Mouse (Mus musculus): ENCODE results near the gene Anks6. TPM values are rescaled to one million over a fixed set of nuclear protein-coding genes. Genes with fewer than 3 reads are reported as not detected.
A peak's percentile ranks its signal among the peaks of the same experiment; 100 is the strongest.

The Anks6 gene
- total RNA-seq, 2 experiments from 2014 or later: 16.8 to 19.2 TPM

DNA sequence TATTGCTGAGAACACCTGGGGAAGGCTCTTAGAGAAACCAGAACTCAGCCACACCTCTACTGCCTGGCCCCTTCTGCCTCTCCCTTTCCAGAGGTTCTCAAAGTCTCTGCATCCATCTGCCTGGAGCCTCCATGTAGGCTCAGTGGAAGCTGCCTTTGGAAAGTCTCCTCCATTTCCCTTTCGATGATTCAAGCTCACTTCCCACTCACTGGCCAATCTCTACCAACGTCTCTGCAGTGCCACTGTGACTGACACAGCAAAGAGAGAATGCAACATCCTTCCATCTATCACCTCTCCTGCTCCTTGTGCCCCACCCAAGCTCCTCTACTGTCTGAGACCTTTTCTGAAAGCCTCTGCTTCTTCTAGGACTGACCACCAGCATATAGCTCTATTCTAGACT, 59.3 kb downstream of the Anks6 start:
- no peak for DNase-seq (ENCODE audit: extremely low spot score in 1 of 2, low spot score in 2 of 2)
- intact Hi-C loops (cut with DNase I): no loop called here

DNA sequence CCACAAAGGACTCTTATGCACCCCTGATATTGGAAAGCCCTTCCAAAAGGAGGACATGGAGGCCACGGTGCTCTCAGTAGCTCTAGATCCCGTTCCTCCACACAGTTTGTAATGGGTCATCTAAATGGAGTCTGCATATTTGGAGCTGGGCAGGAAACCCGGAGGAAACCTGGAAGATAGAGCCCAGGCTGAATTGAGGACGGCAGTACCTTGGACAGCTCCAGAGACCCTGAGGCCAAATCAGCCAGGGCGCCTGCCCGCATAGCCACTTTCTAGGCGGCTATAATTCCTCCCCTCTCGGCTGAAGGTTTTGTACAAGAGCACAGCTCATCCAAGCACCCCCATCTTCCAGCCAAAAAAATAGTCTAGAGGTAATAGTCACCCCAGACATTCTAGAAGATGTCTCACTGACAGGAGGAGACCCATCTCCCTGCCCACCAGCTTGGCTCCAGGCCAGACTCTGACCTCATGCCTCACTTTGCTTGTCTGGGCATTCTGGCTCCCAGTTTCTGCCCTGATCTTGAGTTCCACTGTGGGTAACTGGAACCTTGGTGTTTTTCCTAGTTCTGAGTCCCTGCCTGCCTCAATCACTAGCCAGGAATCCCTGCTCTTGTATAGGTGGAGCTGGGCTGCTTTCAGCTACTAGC, 64.3 kb downstream of the Anks6 start:
- DNase-seq (ENCODE audit: extremely low spot score in 1 of 2, low spot score in 2 of 2): peak in 1 of 2 experiments; percentile 69
- intact Hi-C loops (cut with DNase I): no loop called here

DNA sequence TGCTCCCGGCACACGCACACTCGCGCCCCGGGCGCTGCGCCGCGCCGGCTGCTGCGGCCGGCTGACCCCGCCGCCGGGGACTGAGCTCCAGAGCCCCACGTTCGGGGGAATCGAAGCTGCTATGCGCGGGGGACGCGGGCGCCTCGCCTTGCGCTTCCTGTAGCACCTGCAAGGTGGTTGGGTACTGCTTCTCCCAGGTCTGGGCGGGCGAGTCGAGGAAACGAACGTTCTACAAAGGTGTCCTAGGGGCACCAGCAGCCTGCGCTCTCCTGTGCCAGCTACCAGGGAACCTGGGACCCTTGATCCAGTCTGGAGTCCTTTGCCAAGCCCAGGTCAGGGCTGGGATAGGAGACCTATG, 65.3 kb downstream of the Anks6 start:
- intact Hi-C loops (cut with DNase I): no loop called here
- DNase-seq (ENCODE audit: extremely low spot score in 1 of 2, low spot score in 2 of 2): no peak

DNA sequence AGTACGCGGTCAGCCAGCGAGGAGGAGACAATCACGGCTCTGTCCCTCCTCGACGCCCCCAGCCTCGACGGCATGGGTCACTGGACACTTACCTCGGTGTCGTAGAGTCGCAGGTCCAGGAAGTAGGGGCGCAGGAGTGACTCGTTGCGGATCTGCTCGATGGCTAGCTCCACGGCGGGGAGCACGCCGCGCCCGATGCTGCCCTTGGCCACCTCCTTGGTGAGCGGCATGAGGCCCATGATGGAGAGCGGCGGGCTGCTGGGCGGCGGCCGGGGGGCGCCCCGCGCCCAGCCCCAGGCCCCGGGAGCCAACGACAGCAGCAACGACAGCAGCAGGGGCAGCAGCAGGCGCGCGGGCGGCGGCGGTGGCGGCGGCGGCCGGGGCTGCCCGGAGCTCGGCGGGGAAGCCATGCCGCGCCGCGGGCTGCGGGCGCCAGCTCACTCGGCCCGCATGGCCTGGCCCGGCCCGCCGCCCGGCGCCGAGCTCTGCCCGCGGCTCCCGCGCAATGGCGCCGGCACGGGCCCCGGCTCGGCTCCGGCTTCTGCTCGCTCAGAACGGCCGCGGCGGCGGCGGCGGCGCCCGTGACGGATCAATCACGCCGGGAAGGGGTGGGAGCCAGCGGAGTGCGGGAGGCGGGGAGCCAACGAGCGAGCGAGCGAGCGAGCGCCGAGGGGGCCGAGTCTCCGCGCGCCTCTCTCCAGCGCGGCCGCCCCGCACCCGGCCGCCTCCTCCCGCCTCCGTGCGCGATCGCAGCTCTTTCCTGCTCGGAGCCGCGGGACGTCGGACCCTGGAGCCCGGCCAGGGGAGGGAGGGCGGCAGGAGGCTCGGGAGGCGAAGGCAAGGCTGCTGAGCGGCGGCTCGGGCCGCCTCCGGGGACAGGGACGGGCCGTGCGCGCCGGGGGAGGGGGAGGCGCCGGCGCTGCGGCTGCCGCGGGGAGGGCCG, 65.9 kb downstream of the Anks6 start, which contains the start of gene Gabbr2:
Gene Gabbr2, minus strand, starts transcription at position 858 of the 943 bp plus-strand sequence.
- intact Hi-C loops (cut with DNase I): no loop called here
- peak; percentile 61 to 83 for DNase-seq (ENCODE audit: extremely low spot score in 1 of 2, low spot score in 2 of 2)

DNA sequence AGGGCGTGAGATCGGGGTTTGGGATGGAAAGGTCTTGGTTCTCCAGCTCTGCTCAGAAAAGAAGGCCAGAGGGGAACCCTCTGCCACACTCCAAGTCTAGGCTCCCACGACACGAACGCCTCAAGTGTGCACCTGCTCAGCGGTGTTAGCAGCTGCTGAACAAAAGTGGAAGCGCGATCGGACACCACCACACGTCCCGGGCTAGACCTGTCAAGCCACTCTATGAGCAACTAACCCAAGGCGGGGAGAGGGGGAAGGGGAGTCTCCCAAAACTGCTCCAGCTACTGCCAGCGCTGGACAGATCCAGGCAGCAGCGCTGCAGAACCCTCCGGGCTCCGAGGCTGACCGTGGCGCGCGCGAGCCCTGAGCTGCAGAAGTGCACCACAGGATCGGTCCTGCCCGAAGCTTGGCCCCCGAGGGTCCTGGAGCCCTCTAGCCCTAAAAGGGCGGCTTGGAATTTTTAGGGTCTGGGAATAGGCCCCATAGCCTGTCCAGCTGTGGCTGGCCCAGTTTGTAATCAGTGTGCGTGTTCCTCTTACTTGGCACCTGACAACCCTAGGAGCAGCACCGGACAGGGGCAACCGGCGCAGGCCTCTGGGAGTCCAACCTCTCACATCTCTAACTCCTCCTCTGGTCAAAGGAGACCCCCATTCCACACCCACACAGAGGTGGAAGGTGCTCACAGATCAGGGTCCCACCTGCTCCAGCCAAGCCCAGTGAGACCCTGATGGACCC, 66.8 kb downstream of the Anks6 start:
- intact Hi-C loops (cut with DNase I): no loop called here
- peak in 1 of 2 experiments; percentile 72 for DNase-seq (ENCODE audit: extremely low spot score in 1 of 2, low spot score in 2 of 2)

DNA sequence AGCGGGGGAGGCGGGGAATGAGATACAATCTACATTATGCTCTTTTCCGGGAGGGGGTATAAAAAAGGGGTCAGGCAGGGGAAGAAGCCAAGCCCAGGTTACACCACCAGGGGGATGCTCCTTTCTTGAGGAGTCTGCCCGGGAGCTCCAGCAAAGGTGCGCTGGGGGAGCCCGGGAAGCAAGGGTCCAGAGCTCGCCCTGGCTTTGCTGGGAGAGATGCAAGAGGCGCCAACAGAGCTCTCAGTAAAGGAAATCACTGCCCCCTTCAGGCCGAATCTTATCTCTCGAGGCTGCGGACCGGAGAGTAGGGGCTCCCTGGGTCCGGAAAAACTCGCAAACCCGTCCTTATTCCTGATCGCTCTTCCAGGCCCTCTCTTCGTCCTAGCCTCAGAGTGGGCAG, 67.4 kb downstream of the Anks6 start:
- intact Hi-C loops (cut with DNase I): no loop called here
- DNase-seq (ENCODE audit: extremely low spot score in 1 of 2, low spot score in 2 of 2): peak; percentile 75 to 77

DNA sequence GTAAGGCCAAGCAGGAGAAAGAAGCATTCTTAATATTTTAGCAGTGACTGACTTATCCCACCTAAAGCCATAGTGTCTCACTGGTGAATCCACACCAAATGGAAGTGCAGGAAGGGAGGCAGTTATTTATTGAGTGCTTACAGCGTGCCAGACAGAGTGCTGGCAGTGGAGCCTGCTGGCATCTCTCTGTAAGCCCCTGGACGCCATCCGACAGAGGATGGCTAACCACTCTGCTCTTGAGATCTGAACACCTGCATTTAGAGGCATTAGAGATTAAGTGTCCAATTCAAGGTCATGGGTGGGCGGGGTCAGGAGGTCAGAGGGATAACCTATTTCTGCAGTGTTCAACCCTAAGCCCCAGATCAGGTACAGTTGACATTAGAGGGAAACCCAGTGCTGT, 68.4 kb downstream of the Anks6 start:
- intact Hi-C loops (cut with DNase I): no loop called here
- no peak for DNase-seq (ENCODE audit: extremely low spot score in 1 of 2, low spot score in 2 of 2)

DNA sequence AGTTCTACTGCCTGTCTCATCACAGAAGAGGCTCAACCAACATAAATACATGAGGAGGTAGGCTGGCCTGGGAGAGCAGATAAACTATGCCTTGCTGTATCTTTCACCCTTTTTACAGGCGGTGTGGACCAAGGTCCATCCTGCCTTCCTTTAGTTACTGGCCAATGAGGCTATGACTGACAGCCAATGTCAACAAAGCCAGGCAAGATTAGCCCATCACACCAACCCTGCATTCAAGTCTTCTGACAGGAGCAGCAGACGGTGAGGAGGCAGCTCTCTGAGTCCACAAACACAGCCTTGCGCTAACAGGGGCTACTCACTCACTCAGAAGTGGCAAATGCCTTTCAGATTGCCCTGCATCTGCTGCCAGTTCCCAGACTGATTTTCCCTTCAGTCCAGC, 69.0 kb downstream of the Anks6 start:
- intact Hi-C loops (cut with DNase I): no loop called here

DNA sequence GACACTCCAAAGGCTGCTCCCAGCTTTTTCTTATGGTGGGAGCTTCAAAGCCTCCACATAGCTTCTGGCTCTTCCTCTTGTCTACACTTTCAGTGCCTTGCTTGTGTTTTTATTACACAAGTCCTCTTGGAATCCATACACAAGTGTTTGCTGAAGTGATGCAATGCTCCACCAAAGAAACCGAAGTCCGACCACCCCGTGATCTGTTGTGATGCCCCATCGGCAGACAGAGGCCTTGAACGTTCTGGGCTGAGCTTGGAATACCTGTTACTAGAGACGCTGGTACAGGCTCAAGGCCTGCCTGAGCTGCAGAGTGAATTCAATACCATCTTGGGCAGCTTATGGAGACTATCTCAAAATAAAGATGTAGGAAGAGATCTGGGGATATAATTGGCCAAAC, 69.4 kb downstream of the Anks6 start:
- intact Hi-C loops (cut with DNase I): no loop called here
- no peak for DNase-seq (ENCODE audit: extremely low spot score in 1 of 2, low spot score in 2 of 2)

More for the DNA sequence above, 69.0 kb downstream of the Anks6 start:
- no peak for DNase-seq (ENCODE audit: extremely low spot score in 1 of 2, low spot score in 2 of 2)

DNA sequence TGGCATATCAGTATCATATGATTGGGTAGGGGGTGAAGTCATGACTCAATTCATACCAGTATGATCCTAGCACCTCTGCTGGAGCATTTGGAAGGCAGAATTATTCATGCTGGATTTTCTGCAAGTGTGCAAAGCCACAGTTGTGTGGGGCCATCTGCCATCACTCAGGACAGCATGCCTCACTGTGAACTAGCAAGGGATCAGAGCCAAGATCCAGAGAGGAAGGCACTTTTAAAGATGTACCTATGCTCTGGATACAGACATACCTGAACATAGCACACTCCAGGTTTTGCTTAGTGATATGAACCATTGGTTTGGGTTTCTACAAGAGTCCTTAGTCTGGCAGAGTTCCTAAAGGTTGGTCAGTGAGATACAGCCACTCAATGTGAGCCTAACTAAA, 71.2 kb downstream of the Anks6 start:
- intact Hi-C loops (cut with DNase I): no loop called here
- DNase-seq (ENCODE audit: extremely low spot score in 1 of 2, low spot score in 2 of 2): no peak

DNA sequence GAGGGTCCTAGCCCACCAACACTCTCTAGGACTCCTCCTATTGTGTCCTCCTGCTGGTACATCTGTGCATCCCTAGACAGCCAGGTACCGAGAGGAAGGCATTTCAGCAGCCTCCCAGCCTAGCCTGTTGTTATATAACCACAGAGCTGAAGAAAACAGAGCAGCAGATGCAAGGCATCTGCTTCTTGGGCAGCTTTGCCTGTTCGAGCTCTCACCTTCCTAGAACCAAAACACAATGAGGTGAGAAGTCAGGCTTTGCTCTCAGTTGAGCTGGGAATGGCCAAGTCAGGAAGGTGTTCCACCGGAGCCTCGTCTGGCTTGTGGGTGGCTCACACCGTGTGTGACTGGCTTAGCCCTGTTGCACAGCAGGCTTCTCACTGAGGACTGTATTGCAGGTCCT, 74.3 kb downstream of the Anks6 start:
- intact Hi-C loops (cut with DNase I): no loop called here
- DNase-seq (ENCODE audit: extremely low spot score in 1 of 2, low spot score in 2 of 2): no peak

DNA sequence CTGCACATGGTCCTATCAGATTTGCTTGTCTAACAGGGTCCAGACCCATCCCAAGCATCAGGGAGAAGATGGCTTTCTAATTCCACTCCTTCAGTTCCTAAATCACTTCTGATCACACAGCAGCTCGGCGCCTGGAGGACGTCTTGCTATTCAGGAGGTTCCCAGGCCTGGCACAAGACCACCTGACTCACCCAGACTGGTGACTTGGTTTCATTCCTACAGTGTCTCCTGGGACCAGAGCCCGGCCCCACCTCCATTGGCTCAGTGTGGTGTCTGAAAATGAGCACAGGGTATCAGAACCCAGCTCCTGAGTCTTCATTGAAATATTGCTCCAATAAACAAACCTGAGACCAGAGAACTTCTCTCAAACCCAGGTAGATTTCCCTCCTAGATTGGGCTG, 75.1 kb downstream of the Anks6 start:
- no peak for DNase-seq (ENCODE audit: extremely low spot score in 1 of 2, low spot score in 2 of 2)
- intact Hi-C loops (cut with DNase I): no loop called here

DNA sequence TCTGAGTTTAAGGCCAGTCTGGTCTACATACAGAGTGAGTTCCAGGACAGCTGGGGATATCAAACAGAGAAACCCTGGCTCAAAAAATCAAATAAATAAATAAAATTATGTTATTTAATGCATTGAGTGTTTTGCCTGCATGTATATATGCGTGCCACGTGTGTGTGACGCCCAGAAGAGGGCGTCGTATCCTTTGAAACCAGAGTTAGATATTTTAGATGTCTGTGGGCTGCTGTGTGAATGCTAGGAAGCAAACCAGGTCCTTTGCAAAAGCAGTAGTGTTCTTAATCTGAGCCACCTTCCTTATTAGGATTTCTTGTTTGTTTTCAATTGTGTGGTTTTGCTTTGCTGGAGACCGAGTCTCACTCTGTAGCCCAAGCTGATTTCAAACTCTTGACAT, 78.9 kb downstream of the Anks6 start:
- intact Hi-C loops (cut with DNase I): no loop called here
- DNase-seq (ENCODE audit: extremely low spot score in 1 of 2, low spot score in 2 of 2): no peak

DNA sequence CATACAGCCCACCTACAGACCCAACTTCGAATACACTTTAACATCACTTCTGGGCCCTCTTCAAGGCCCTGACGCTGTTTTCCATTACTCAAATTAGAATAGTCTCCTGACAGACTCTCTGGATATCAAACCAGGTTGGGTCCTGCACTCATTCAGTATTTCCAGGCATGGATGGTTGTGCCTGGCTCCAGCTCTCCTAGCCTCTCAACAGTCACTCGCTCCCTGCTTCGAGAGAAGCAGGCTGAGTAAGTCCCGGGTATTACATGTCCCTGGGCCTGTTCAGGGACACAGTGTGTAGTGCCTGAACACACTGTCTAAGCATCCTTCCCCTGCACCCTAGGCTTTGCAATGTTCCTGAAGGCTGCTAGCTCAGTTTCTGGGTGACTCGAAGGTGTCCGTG, 80.1 kb downstream of the Anks6 start:
- no peak for DNase-seq (ENCODE audit: extremely low spot score in 1 of 2, low spot score in 2 of 2)
- intact Hi-C loops (cut with DNase I): no loop called here

DNA sequence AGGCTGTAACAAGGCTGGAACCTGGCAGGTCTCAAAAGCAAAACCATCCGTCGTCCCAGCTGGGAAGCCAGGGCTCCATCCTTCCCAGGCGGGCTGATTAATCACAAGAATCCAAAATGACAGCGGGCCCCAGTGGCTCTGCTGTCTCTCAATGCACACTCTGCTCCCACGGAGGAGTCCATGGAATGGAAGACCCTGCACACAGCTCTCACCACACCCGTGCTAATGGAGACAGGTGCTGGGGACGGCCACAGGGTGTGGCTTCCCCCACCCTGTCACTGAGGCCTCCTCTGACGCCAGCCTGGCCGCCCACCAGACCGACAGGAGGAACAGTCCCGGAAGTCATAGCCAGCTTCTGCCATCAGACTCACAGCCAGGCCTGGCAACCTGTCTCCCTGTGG, 80.6 kb downstream of the Anks6 start:
- intact Hi-C loops (cut with DNase I): no loop called here
- no peak for DNase-seq (ENCODE audit: extremely low spot score in 1 of 2, low spot score in 2 of 2)

DNA sequence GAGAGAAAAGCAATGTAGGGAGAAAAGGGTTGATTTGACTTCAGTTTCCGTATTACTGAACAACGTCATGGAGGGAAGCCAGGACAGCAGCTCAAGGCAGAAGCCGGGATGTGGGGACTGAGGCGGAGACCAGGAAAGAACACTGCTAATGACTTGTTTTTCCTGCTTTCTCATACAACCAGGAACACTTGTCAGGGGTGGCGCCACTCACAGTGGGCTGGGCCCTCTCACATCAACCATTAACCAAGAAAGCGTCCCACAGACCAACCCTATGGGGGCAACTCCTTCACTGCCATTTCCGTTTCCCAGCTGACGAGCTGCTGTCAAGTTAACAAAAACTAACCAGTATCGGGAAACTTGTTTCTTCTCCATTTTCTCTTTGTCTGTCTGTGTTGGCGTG, 83.9 kb downstream of the Anks6 start:
- DNase-seq (ENCODE audit: extremely low spot score in 1 of 2, low spot score in 2 of 2): no peak
- intact Hi-C loops (cut with DNase I): no loop called here

DNA sequence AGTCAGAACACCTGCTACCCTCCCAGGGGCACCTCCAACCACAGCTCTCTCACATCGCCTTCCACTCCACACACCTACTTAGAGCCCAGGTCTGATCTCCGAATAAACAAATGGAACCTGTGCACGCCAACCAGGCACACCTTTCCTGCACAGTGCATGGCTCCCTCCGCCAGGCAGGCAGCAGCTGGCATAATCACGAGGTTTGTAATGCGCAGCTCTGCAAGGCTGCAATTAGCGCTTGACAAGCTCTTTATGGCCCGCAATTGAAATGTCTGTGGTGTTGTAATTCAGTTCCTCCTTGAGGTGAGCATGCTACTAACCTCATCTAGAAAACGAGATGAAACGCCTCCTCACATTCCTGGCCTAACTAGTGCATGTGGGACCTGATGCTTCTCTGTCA, 89.2 kb downstream of the Anks6 start:
- intact Hi-C loops (cut with DNase I): no loop called here
- no peak for DNase-seq (ENCODE audit: extremely low spot score in 1 of 2, low spot score in 2 of 2)

DNA sequence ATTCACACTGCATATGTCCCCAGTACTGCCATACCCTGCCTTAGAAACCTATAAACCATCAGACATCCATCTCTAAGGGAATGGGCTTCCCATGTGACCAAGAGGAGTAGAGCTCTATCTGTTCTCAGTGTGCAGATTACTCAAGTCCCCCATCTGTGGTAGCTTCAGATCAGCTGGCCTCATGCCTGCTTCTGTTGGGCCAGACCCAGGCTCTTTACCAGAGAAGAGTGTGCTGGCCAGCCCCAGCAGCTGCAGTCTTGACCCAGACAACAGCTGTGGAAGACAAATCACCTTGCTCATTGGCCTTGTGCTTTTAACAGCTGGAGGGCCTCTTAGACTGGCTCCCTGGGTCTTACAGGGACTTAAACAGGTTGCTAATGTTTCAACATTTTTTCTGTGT, 90.7 kb downstream of the Anks6 start:
- intact Hi-C loops (cut with DNase I): no loop called here

More for the DNA sequence above, 90.7 kb downstream of the Anks6 start:
- DNase-seq (ENCODE audit: extremely low spot score in 1 of 2, low spot score in 2 of 2): no peak

Data from left cerebral cortex, postnatal 10 days (tissue).